Mouse (Mus musculus) mouse embryonic stem cell (cell line): ENCODE measurements at regions not wholly inside any gene's neighbourhood (a gene's known extent, or its start where the extent isn't known, plus 50 kb on each side); places are given as distances from the start of the nearest gene placed in this dataset.

ENCODE experiments used
- in situ Hi-C, 2 experiments: fragments of 300-500 bp; cut with MboI; formaldehyde crosslinking; loops; 1 replicate in 1 of 2; 3 replicates in 1 of 2; pipeline ENCODE4 v1.14.3; 2019 to 2020; ENCODE audit warnings: low sequenced_read_pairs in 2 of 2, low pct_unique_long_range_greater_than_20kb in 1 of 2, mixed read lengths in 1 of 2; ENCODE audit not compliant: unreplicated experiment in 1 of 2

- in situ Hi-C loops: no loop called here
These were observed 76.2 kb upstream of the Top1 start for GRCm38 (mm10) chr2:160569496-160569895.

DNA sequence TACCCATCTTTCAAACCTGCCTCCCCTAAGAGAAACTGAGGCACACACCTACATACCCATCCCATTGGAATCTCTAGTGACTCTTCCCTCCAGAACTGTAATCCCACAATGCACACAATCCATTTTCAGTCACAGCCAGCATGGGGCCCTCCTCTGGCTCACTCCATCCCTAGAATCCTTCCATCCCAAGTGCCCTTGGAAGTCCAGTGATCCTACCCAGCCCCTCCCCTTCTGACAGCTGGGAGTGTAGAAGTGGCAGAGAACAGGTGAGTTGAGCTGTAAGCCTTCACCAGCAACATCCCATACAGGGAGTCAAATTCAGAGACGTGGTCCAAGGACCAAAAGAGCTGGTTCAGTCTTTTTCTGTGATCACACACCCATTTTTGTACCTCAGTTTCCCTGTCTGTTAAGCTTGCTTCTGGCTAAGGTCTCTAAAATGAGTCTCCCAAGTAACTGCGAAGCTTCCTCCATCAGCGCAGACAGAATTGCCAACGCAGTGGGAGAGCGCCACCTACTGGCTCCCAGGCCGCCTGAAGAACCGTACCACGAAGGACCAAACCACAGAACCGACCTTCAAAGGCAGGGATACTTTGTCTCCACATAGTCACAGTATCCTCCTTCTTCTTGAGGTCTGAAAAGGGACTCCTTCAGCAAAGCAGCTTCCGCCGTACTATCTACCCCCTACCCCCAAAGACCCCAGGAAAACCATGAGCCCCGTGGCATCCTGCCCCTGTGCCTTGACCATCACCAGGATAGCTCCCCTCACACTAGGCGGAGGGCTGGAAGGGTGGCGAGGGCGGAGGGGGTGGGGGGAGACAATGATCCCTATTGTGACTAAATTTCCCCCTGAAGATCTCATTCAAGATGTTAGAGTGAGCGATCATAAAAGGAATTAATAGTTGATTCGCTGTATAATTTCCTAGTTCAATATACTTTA is 67.0 kb upstream of the Top1 start:
- in situ Hi-C loops: loop anchor here in 1 of 2 experiments (5.0 to 25.0 kb wide), 2 partner anchors 161 to 1666 kb away; no protein-coding TSS in a partner anchor

DNA sequence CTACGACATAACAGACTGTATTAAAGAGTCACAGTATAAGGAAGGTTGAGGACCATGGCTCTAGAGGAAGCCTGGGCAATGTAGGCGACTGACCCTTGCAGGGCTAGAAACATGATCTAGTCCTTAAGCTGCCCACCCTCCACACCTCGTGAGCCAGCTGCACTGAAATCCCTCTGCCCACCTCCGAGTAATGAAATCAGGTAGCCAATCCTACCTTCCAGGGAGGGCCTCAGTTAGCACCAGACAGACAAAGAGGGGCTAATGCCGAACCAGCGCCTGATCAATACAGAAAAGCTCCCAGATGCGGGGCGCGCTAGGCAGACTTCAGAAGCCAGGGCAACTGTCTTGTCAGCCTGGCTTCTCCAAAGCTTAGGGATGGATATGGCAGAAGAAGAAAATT is 65.4 kb upstream of the Top1 start:
- in situ Hi-C loops: loop anchor here (10.0 to 25.0 kb wide), 3 partner anchors 165 to 1668 kb away; no protein-coding TSS in a partner anchor

DNA sequence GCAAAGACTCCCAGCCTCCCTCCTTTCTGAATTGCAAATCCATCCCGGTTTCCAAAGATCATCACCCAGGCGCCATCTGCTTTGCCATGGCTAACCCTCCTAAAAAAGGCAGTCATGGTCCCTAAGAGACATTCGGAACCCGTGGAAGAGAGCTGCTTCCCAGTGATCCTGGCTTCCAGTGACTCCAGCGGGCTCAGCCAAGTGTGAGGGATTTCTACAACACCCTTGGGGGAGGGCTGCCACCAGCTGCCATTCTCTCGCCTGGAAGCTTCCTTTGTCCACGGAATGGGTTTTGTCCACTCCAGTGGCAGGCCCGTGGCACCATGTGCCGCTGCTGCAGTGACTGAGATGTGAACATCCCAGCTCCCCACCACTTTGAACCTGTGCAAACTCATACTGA is 64.7 kb upstream of the Top1 start:
- in situ Hi-C loops: loop anchor here (10.0 to 25.0 kb wide), 3 partner anchors 166 to 1669 kb away; no protein-coding TSS in a partner anchor

- in situ Hi-C loops: loop anchor here (10.0 to 25.0 kb wide), 3 partner anchors 168 to 1671 kb away; no protein-coding TSS in a partner anchor
These were observed 62.7 kb upstream of the Top1 start for GRCm38 (mm10) chr2:160583034-160583433.

GRCm38 (mm10) chr2:160583506-160583905 is 62.2 kb upstream of the Top1 start:
- in situ Hi-C loops: loop anchor here (10.0 to 25.0 kb wide), 3 partner anchors 169 to 1671 kb away; no protein-coding TSS in a partner anchor

- in situ Hi-C loops: loop anchor here (10.0 to 25.0 kb wide), 3 partner anchors 170 to 1672 kb away; no protein-coding TSS in a partner anchor
These were observed 61.1 kb upstream of the Top1 start for GRCm38 (mm10) chr2:160584568-160584967.

- in situ Hi-C loops: loop anchor here (10.0 to 25.0 kb wide), 3 partner anchors 172 to 1675 kb away; no protein-coding TSS in a partner anchor
These were observed 58.5 kb upstream of the Top1 start for GRCm38 (mm10) chr2:160587015-160587835.

DNA sequence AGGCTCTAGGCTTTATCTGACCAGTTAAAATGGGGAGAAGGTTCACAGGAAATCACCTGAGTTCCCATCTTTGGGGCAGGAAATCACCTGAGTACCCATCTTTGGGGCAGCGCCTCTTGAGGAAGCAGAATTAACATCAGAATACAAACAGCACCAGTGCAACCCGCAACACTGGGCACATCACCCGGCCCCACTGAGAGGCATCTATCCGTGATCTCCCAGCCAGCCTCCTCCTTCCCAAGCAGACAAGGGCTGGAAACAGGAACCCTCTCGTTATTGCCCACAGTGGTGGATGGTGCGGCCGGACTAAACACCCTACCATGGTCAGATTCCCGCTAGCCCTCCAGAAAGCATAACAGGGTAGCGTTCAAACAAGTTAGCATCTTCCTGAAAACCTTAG is 57.3 kb upstream of the Top1 start:
- in situ Hi-C loops: loop anchor here (10.0 to 25.0 kb wide), 3 partner anchors 174 to 1676 kb away; no protein-coding TSS in a partner anchor

DNA sequence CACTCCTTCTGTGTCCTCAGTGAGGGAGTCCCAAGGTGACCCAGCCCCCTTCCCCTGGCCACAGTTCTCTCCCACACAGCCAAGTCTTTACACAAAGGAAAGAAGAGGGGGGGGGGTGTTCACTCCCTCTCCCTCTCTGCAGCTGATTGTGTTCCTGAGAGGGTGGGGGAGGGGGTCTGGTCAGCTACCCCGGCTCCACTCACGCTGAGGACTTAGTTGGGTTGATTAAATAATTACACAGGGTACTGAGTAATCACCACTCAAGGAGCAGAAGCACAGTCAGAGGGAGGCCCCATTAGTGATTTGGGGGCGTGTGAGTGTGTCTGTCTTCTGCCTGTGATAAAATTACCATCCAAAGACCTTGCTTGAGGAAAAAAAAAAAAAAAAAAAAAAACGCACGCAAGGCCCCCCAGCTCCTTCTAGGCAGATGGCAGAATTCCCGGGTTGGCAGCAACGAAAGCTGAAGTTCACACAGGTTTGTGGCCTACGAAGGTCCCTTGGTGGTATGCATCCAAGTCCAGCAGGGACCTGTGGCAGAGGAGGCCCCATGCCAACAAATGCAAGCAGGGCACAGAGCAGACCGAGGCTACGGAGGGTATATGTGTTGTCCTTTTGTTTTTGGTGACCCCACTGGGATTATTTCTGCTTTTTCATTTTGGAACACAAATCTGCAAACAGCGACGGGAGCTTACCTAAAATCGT is 55.3 kb upstream of the Top1 start:
- in situ Hi-C loops: loop anchor here (10.0 to 25.0 kb wide), 2 partner anchors 294 to 1678 kb away; partner anchors contain the start of gene Lpin3 (in 1 of the 2)

GRCm38 (mm10) chr2:160591446-160592180 is 54.1 kb upstream of the Top1 start:
- in situ Hi-C loops: loop anchor here (10.0 to 25.0 kb wide), 2 partner anchors 293 to 1679 kb away; partner anchors contain the start of gene Lpin3 (in 1 of the 2)

DNA sequence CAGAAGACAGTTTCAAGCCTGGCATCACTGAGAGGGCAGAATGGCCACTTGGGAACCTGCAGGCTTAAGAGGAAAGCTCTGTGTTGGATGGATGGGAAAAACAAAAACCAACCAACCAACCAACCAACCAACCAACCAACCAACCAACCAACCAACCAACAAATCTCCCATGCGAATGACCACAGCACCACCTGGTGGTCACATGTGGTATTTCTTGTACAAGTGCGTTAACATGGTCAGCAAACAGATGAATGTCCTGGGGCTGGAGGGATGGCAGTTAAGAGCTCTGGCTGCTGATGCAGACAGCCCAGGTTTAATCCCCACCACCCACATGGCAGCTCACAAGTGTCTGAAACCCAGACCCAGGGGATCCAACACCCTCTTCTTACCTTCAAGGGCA is 52.7 kb upstream of the Top1 start:
- in situ Hi-C loops: loop anchor here (10.0 to 25.0 kb wide), 2 partner anchors 292 to 1681 kb away; partner anchors contain the start of gene Lpin3 (in 1 of the 2)
